Mouse (Mus musculus): Measurements from ENCODE around the gene Slc2a5.

Gene Slc2a5

DNA sequence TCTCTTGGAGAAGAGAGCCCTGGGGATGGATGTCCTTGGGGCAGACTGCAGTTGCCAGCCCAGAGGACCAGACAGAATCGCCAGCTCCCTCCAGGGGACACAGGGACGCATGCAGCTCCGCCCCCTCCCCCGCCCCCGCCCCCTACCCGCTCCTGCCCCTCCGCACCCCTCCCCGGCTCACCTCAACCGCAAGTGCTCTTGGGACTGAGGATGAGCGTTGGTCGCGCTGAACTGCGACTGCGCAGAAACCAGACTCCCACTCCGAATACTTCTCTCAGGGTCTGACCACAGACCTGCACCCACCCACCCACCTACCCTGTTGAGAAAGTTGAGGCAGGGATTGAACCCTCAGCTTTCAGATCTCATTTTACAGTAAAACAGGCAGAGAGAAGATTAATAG, at the start of gene Slc2a5:
TSS of gene Slc2a5 (plus strand) at position 229 of the 400 bp plus-strand sequence.
- no peak for DNase-seq

- DNase-seq = no peak
These were observed 48.9 kb upstream of the Slc2a5 start for GRCm38 (mm10) chr4:150070136-150070535.

- no peak for DNase-seq
These were observed 46.5 kb upstream of the Slc2a5 start for GRCm38 (mm10) chr4:150072416-150073101.

DNA sequence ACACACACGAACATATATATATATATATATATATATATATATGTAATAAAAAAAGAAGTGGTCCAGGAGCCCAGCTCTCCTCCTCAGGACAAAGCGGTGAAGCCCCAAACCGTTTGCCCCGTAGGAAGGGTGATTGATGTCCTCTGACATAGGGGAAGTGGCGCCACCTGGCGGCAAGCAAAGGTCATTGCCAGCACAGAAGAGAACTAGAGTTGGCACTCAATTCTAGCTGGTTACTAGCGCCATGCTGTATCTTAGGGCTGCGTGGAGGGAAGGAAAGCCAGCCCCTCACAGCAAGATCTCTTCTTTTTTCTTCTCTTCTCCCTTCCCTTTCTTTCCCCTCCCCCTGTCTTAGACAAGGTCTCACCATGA, 46.0 kb upstream of the Slc2a5 start:
- peak; percentile 61 for DNase-seq

DNA sequence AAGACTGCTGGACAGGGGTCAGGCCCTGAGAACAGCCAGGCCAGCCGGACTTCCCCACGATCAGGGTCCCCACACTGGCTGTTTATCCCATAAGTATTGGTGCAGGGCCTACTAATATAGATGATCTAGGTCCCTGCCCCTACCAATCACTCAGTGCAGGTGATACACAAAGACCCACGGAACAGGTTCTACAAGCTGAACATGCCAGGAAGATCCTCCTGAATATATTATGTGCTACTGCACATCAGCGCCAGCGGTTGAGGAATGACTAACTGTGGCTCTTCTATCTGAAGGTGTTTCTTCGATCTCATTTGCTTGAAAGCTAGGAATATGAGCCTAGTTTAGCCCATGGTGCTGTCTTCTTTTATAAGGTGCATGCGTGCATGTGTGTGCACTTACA, 43.7 kb upstream of the Slc2a5 start:
- no peak for DNase-seq

- DNase-seq = peak; percentile 84
These were observed 42.9 kb upstream of the Slc2a5 start for GRCm38 (mm10) chr4:150076147-150076546.

DNA sequence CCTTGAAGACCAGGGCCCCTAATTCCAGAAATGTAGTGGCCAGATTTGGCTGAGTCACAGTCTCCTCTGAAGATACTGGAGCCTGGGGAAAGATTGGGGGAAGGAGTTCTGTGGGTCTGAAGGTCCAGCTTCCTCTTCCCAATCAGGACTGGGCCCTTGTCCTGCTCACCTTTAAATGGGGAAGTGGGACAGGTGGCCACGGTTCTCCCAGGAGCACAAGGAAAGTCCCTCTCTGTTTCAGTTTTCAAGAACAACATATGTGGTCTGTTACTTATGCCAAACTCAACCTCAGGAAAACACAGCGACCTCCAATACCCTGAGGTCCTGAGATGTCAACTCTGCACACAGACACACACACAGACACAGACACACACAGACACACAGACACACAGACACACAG, 40.4 kb upstream of the Slc2a5 start:
- DNase-seq = no peak

GRCm38 (mm10) chr4:150079244-150079643, 39.8 kb upstream of the Slc2a5 start:
- peak; percentile 53 for DNase-seq

- DNase-seq = peak; percentile 65
These were observed 38.6 kb upstream of the Slc2a5 start for GRCm38 (mm10) chr4:150080330-150080967.

DNA sequence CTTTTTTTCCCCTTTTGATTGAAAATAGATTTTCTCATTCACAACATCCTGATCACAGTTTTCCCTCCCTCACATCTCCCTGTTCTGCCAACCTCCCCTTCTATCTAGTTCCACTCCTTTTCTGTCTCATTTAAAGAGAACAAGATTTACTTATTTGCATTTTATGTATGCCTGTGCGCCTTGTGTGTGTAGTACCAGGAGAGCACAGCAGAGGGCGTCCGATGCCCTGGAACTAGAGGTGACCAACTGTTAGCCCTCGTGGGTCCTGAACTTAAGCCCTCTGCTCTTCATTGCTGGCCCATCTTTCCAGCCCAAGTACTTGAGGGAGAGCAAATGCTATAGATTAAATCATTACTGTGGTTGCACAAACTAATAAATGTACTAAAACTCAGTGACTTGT, 33.7 kb upstream of the Slc2a5 start:
- no peak for DNase-seq

- no peak for DNase-seq
These were observed 32.3 kb upstream of the Slc2a5 start for GRCm38 (mm10) chr4:150086841-150087160.

DNA sequence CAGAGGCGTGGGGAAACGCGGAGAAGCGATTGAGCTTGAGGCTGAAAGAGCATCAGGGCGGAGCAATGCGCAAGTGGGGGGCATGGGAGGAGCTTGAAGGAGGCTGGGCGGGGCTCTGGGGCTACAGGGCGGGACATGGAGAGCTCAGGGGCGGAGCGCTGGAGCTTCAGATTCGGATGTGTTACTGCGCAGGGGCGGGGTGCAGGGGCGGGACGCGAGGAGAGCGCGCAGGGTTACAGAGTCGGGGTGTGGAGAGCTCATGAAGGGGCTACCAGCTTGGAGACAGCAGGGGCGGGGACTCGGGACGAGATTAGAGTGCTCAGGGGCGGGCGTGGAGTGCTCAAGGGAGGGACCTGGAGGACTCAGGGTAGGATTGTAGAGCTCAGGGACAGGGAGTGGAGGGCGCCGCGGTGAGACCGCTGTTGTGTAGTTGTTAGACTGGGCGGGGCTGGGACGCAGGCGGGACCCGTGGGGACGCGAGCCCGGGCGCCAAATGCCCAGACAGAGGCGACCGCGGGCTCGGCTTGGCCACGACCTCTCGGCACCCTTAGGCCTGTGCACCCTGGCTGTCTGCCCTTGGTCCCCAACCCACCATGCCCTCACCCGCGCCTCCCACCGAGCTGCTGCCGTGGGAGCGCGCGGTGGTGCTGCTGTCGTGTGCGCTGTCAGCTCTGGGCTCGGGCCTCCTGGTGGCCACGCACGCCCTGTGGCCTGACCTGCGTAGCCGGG, 31.8 kb upstream of the Slc2a5 start, which contains the start of gene Gpr157:
TSS of gene Gpr157 (plus strand) at position 205 of the 729 bp plus-strand sequence.
- DNase-seq = peak; percentile 97

- no peak for DNase-seq
These were observed 31.1 kb upstream of the Slc2a5 start for GRCm38 (mm10) chr4:150087890-150088530.

DNA sequence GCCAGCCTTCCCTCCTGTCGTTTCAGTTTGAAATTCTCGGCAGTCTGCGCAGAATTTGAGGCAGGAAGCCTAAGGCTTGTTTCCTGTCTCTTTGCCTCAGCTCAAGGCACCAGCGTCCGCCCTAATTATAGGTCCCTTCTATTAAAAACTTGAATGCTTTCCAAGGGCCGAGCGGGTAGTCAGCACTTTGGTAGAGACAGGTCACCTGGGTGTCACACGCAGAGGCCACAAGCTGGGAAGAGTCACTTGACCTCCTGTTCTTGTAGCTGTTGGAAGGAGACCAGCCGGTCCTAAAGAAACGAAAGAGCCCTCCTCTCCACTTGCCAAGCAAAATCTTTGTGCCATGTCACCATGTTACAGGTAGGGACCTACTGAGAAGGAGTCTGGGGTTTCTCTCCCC, 30.0 kb upstream of the Slc2a5 start:
- peak; percentile 62 for DNase-seq

- DNase-seq = peak; percentile 58
These were observed 27.0 kb upstream of the Slc2a5 start for GRCm38 (mm10) chr4:150091887-150092582.

GRCm38 (mm10) chr4:150092583-150092902, 26.5 kb upstream of the Slc2a5 start:
- no peak for DNase-seq

DNA sequence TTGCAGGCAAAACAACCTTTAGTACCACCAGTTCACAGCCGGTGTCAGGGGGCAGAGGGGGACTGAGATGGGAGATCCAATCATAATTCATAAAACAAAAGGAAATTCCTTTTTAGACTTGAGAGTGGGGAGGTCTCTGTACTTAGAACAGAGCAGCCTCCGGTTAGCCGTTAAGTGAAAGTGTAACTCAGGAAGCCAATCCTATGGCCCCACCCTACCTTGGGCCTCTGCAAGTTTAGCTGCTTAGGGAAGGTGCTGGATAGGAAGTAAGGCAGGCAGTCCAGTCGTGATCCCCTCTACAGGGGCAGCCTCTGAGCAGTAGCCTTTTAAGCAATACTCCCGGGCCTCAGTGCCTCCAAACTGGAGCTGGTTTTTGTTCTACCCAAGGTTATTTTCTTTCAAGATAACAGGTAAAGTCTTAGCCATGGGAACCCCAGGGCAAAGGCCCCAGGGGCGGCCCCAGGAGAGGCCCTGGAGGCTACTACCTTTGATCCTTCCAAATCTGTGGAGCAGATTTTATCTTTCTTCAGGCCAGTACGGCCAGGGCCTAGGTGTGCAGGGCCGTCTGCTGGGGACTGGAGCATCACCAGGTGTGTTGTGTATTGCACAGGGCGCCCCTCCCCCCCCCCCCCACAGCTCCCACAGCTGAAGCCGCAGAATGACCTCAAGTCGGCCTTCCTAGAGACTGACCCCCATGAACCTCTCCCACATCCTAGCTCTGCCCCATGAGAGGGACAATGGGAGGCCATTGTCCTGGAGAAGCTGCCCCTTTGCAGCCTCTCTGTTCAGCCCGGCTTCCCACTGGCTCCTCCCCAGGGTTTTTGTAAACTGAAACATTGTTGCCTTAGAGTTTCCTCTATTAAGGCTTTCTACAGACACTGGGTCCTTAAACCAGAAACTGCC, 25.3 kb upstream of the Slc2a5 start:
- DNase-seq = no peak

GRCm38 (mm10) chr4:150094463-150094789, 24.7 kb upstream of the Slc2a5 start:
- DNase-seq = no peak

- DNase-seq = no peak
These were observed 22.8 kb upstream of the Slc2a5 start for GRCm38 (mm10) chr4:150096309-150096708.

DNA sequence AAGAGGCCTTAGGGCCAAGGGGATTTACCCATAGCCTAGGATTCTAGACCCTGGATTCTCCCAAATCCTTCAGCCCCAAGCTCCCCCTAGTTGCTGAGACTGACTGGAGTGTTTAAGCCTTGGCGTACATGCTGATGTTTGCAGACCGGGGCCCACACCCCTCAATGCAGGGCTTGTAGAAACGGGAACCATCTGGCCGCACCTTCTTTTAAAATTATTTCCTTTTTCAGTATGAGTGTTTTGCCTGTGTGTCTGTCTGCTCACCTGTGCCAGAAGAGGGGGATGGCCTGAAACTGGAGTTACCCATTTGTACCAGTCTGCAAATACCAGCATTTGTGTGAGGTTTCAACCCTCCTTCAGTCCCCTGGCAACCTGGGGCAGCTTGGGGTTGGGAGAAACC, 21.2 kb upstream of the Slc2a5 start:
- no peak for DNase-seq

DNA sequence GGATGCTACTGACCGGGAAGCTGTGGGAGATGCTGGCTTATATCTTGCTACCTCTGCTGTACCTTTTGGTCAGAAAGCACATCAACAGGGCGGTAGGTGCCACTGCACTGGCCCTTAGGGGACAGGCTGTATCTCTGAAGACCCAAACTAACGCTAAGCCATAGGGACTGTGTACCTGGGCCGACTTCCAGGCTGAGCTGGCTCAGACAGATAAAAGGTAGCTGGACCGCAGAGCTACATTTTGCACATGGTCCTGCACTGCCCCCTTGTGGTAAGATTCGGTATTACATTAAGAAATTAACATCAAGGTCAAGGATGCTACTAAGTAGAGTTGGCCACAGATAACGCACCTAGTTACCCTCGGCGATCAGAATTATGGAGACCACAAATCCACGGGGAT, 20.2 kb upstream of the Slc2a5 start:
- DNase-seq = peak; percentile 90

DNA sequence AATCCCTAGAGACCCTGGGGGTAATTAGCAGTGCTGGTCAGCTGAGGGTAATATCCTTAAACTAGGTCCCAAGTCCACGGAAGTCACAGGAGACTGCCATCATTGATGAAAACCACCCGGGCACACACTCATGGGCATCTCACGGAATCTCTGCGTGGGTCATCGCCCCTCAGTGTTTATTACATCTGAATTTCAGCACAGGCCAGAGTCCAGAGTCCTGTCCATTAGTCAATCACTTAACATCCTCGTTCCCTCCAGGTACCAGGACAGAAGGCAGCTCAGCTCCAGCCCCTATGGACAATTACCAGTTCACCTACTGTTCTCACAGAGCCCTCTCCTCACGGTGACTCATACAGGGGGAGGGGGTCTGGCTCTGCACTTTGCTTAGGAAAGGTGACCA, 16.3 kb upstream of the Slc2a5 start:
- DNase-seq = no peak
